Mouse (Mus musculus): ENCODE results near the gene Abce1.

DNA sequence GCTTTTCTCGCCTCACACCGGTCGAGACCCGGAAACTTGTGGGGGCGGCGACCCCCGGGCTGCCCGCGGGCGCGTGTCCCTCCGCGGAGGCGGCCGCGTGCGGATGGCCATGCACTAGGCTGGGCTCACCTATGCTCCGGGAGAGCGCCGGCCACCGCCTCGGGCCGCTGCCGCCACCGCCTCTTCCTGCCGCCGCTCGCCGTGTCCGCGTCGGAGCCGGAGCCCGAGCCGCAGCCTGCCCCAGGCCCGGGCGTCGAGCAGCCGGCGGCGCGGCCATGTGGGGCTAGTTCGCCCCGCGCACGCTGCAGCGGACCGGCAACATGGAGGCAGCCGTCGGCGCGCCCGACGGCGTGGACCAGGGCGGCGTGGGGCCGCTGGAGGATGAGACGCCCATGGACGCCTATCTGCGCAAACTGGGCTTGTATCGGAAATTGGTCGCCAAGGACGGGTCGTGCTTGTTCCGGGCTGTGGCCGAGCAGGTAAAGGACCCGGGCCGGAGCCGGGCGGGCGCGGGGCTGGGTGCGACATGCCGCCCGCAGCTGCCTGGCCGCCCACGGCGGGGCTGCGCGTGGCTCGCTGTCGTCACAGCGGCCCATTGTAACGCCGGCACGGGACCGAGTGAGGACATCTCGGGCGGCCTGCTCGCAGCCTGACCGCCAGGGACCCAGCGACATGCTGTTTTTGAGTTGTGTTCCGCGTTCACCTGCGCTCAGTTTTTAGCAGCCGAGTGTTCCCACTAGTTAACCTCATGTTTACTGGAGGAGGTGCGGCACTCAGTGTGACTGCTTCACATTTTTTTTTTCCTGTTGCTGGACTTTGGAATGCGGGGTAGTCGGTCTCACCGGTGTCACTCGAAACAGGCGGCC, 71.7 kb downstream of the Abce1 start, which contains the start of gene Otud4:
- TF ChIP-seq POLR2A (IDR thresholded peaks at IDR 0.05; ENCODE audit: low read depth, low read length), result no peak
- no peak for TF ChIP-seq CTCF (IDR thresholded peaks at IDR 0.05; ENCODE audit: extremely low read depth, insufficient read depth, insufficient read length, insufficient replicate concordance)
